Mouse (Mus musculus) spleen, adult 2 months (tissue): ENCODE results near the gene Snx30. TPM values are rescaled to one million over a fixed set of nuclear protein-coding genes. Genes with fewer than 3 reads are reported as not detected.

ENCODE experiments used
- DNase-seq, 2 experiments: peaks; one replicate each; pipeline versions ENCODE4 v3.0.0 to v3.0.0-alpha.2; 2012 to 2021; ENCODE audit warnings: low spot score in 2 of 2, low read depth in 1 of 2
- H3K27ac ChIP-seq: fragments of 200-500 bp; 2 replicates; pipeline ENCODE4 v1.5.1; 2012; ENCODE audit warnings: low read length, inconsistent platforms; ENCODE audit not compliant: insufficient read depth
- H3K27me3 ChIP-seq: fragments of 200-500 bp; 2 replicates; pipeline ENCODE4 v1.6.1; 2012; ENCODE audit warnings: mild to moderate bottlenecking, moderate library complexity, low read length, inconsistent platforms; ENCODE audit not compliant: control insufficient read depth, insufficient read depth
- H3K36me3 ChIP-seq: fragments of 200-500 bp; 2 replicates; pipeline ENCODE4 v1.6.1; 2012; ENCODE audit warnings: mild to moderate bottlenecking, low read length, inconsistent platforms; ENCODE audit not compliant: control insufficient read depth, insufficient read depth
- H3K4me1 ChIP-seq: fragments of 200-500 bp; 2 replicates; pipeline ENCODE4 v1.6.1; 2011; ENCODE audit warnings: inconsistent platforms; ENCODE audit not compliant: control insufficient read depth, insufficient read depth, insufficient read length
- H3K4me3 ChIP-seq: fragments of 200-500 bp; 2 replicates; pipeline ENCODE4 v1.5.1; 2011; ENCODE audit warnings: mild to moderate bottlenecking, inconsistent platforms; ENCODE audit not compliant: insufficient read depth, insufficient read length; ENCODE audit errors: extremely low read depth
- CTCF ChIP-seq: fragments of 200-500 bp; IDR thresholded peaks from 2 replicates; pipeline ENCODE4 v1.5.1; 2011; ENCODE audit warnings: mild to moderate bottlenecking, inconsistent platforms; ENCODE audit not compliant: insufficient read depth, insufficient read length, insufficient replicate concordance; ENCODE audit errors: extremely low read depth
- POLR2A ChIP-seq: fragments of 200-500 bp; IDR thresholded peaks from 2 replicates; pipeline ENCODE4 v1.6.1; 2011; ENCODE audit warnings: low read depth, low read length, inconsistent platforms
- WGBS: fragments of 180-500 bp; shearing (Covaris S2); methylation state at CpG from one replicate; pipeline ENCODE4 v1.1.7; 2018; 5-methylcytosine and 5-hydroxymethylcytosine counted together
- polyA plus RNA-seq: library from polyadenylated mRNA; depleted of rRNA; stranded (reverse); fragments of >200 nt; gene quantifications from 2 replicates; pipeline ENCODE4 v1.2.3, GENCODE M21; 2012; rRNA removed

The Snx30 gene
- polyA plus RNA-seq, 1 experiment, result 8.8 TPM

- no peaks in the 10 kb centered on the region for H3K36me3 ChIP-seq
- no peak for DNase-seq
- no peak overlapping the region for H3K27ac ChIP-seq
- no peak overlapping the region for H3K4me3 ChIP-seq
- no peaks in the 10 kb centered on the region for H3K27me3 ChIP-seq
- no peak for TF ChIP-seq CTCF
- no peak for TF ChIP-seq POLR2A
- whole genome bisulfite sequencing, result 64% methylated on average over 6 of the region's 6 CpGs
- no peaks in the 10 kb centered on the region for H3K4me1 ChIP-seq
Observed at GRCm38 (mm10) chr4:59932505-59933281, 127.1 kb downstream of the Snx30 start.

DNA sequence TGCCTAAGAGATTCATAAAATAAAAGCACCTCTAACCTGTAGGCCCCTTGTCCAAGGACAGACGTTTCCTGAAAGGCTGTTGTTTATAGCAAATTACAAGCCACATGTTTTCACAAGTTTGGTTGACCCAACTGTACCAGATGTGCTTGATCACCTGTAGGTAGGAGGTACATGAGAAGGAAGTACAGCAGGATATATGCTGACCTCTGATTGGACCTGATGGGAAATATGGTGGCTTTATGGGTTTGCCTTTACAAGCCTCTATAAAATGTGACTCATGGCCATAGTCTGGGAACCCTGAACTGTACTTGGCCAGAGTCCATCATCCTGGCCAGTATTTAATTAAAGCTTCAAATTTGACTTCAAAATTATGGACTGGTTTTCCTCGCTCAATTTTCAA, 131.9 kb downstream of the Snx30 start:
- Histone ChIP-seq H3K4me1 (no peaks in the 10 kb centered on the region), H3K4me3 (no peak overlapping the region), H3K36me3 (no peaks in the 10 kb centered on the region), H3K27me3 (no peaks in the 10 kb centered on the region), H3K27ac (no peak overlapping the region)
- DNase-seq, result no peak
- 67% methylated on average over 2 of the region's 2 CpGs for WGBS
- TF ChIP-seq POLR2A (no peak), CTCF (no peak)

Other genes starting within 250 kb of the Snx30 start
- 3.0 and 4.5 TPM in 2 replicates for gene Hsdl2, start 224.3 kb upstream of the Snx30 start, polyA plus RNA-seq
- gene E130308A19Rik, start 179.6 kb upstream of the Snx30 start, polyA plus RNA-seq, result 5.1 and 5.4 TPM in 2 replicates
- gene Inip, start 4.3 kb upstream of the Snx30 start, polyA plus RNA-seq, result 9.8 and 10.1 TPM in 2 replicates
- gene Slc46a2, start 109.2 kb downstream of the Snx30 start, polyA plus RNA-seq, result not detected in 2 replicates
- not detected in 2 replicates for gene Mup4, start 154.9 kb downstream of the Snx30 start, polyA plus RNA-seq
- gene Mup6, start 158.5 kb downstream of the Snx30 start, polyA plus RNA-seq, result not detected in 2 replicates